Mouse (Mus musculus) layer of hippocampus, postnatal 14 days (tissue): ENCODE data around the gene Spock1. TPM values are rescaled to one million over a fixed set of nuclear protein-coding genes. Genes with fewer than 3 reads are reported as not detected.
"Not testable (repeated sequence)": the region's sequence is repeated elsewhere in the genome, so short reads cannot be mapped to it uniquely, and the experiment has no call there.

Source experiments
- DNase-seq, 2 experiments: peaks; one replicate each; pipeline ENCODE4 v3.0.0; 2021 to 2022; ENCODE audit warnings: low spot score in 2 of 2, mixed read lengths in 1 of 2
- total RNA-seq, 2 experiments: library from RNA; stranded (reverse); gene quantifications; 2 replicates each; pipeline ENCODE4 v1.2.3; 2021

Gene Spock1
- total RNA-seq, 2 experiments from 2014 or later = 266 to 276 TPM

- no peak for DNase-seq
These were observed 385.8 kb downstream of the Spock1 start for GRCm38 (mm10) chr13:57522319-57522718.

- DNase-seq = peak in 1 of 2 experiments; percentile 39
These were observed 387.0 kb downstream of the Spock1 start for GRCm38 (mm10) chr13:57521152-57521551.

DNA sequence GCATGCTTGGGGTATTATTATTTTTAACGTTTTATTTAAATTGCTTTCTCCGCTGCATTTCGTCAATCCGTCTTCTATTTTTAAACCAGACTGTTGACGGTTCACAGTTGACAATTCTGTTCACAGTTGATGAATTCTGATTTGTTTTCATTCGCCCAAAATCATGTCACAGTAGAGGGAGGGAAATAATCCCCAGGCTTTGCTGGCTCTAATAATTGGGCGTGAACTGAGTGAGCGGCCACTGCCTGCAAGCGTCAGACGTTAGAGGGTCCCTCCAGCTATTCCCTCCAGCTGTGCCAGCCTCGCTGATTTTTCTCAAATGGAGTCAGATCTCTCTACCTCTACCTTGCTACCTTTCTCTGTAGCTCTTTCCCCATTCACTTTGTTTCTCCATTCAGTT, 388.3 kb downstream of the Spock1 start:
- DNase-seq = peak in 1 of 2 experiments; percentile 24

DNA sequence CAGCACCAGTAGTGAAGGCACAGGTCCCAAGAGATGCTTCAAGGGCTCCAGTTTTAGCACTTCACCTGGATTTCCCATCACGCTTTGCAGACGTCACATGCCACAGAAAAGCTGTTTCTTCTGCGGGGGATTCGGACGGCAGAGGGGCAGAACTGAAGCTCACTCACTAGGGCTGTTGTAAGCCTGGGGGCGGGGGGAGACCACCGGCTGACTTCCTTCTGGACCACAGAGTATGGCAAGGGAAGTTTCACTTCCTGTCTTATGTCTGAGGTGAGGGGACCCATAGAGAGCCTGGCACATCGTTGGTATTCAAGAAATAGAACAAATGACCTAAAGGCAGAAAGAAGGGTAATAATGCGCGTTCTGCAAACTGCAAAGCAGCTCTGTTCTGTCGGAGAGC, 392.4 kb downstream of the Spock1 start:
- DNase-seq = no peak

DNA sequence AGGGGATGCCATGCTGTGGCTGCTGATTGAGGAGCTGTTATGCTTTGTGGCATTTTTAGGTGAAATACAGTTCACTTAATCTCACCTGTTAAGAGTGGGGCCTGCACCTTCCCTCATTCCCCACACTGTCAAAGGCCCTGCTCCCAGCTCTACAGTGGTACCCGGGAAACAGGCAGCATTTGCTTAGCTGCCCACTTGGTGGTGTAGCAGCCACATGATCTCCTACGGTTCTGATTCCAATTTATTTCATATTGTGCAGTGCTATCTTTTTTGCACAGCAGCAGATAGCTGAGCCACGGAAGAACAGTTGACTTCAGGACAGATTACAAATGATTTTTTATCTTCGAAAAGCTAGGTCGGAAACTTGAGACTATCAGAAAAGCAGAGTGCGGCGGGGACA, 406.6 kb downstream of the Spock1 start:
- peak in 1 of 2 experiments; percentile 30 for DNase-seq

GRCm38 (mm10) chr13:57496778-57497177, 411.4 kb downstream of the Spock1 start:
- no peak for DNase-seq

DNA sequence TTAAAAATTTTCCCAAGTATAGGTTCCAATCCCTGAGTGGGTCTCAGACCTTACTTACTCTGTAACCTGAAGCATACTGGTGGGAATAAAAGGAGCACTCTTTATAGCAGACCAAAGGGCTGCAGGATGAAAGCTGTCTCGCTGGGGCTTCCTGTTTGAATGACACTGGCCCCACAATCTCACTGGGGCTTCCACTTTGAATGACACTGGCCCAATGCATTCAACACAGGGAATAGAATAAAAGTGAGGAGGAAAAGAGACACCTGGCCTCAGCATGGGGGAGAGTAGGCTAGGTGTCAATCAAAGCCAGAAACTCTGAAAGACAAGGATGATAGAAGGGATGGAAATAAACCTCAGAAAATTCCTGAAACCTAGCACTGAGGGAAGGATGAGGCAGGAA, 413.3 kb downstream of the Spock1 start:
- DNase-seq = no peak

- peak; percentile 10 to 24 for DNase-seq
These were observed 419.2 kb downstream of the Spock1 start for GRCm38 (mm10) chr13:57488926-57489325.

GRCm38 (mm10) chr13:57484426-57485168, 423.5 kb downstream of the Spock1 start:
- no peak for DNase-seq

DNA sequence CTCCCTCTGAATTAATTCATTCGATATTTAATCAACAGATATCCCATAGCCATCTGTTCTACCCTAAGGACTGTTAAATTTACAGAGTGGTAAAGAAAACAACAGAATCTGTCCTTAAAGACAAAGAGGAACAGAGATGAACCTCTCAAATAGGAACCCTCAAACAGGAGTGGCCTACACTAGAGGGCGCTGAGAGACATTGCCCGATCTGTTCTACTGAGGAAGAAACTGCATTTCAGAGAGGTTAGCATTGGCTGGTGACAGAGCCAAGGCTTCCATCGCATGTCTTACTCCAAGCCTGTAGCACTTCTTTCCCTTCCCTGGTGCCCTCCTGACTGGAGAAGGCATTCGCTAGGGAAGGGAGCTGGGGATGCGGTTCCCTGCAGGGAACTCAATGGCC, 431.4 kb downstream of the Spock1 start:
- DNase-seq = peak in 1 of 2 experiments; percentile 58

DNA sequence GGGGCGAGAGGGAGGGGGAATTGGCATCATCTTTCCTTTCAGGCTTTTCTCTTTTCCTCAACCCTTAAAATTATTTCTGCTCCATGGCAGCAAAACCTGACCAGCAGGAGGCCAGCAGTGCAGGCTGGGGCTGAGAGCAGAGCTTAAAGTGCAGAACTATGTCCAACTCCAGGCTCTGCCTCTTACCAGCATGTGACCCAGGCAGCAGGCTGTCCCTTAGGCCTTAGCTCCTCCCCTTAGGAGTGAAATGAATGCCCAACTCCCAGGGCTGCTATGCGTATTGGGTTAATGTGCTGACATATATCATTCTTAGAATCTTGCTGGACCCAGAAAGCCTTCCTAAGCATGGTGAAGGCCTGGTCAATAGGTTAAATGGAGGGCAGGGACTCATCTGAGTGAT, 434.1 kb downstream of the Spock1 start:
- no peak for DNase-seq

DNA sequence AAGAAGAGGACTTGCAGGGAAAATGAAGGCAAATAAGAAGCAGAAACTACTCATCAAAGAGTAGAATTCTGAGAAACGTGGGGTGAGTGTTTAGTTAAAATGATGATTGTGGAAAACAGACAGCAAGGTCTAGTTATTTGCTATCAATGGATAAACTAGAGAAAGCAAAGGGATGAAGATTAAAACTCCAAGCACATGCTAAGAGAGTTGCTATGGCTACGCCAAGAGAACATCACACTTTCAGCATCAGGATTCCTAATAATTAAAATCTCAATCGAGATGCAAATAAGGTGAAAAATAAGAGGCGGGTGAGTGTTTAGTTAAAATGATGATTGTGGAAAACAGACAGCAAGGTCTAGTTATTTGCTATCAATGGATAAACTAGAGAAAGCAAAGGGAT, 437.2 kb downstream of the Spock1 start:
- DNase-seq = not testable (repeated sequence)

DNA sequence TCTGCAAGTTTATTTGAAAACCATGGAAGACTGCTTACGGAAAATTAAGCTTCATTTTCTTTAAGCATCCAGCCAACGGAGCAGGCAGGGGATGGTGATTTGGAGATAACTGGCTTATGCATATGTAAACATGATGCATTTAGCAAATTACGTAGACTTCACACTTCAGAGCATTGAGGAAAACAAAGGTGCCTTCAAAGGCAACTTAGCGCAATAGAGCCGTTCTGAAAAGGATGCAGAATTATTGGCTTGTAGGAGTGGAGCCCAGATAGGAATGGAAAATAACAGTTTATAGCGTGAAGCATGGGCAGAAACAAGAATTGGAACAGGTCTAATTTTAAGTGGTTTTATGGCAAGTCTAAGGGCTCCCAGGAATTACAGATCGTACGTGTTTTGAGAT, 448.2 kb downstream of the Spock1 start:
- no peak for DNase-seq

DNA sequence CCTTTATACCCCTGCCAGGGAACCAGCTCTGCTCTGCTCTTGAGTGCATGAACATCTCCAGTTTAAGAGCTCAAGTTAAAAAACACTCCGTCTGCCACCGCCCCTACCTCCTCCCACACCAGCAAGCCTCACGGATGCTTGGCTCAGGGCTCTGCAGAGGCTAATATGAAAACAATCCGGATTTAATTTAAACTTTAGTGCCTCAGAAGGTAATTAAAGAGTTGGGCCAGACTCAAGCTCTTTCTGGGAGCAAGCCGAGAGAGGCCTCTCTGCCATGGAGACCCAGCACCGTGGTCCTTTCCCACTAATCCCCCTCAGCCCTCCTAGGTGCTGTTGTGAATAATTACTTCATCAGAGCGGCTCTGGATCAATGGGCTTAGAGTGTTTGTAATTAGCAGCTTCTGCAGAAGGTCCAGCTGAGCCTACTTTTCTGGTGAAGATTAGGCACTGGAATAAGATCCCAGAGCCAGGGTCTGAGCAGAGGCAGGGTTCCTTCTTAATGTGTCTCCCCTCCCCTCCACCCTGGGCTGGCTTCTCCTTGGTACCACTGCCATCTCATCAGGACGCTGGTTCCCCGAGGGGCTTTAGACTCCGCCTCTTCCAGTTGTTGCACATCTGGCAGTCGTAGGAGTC, 457.8 kb downstream of the Spock1 start:
- DNase-seq = peak in 1 of 2 experiments; percentile 20

GRCm38 (mm10) chr13:57448906-57449305, 459.2 kb downstream of the Spock1 start:
- DNase-seq = no peak

- no peak for DNase-seq
These were observed 463.2 kb downstream of the Spock1 start for GRCm38 (mm10) chr13:57444977-57445376.

DNA sequence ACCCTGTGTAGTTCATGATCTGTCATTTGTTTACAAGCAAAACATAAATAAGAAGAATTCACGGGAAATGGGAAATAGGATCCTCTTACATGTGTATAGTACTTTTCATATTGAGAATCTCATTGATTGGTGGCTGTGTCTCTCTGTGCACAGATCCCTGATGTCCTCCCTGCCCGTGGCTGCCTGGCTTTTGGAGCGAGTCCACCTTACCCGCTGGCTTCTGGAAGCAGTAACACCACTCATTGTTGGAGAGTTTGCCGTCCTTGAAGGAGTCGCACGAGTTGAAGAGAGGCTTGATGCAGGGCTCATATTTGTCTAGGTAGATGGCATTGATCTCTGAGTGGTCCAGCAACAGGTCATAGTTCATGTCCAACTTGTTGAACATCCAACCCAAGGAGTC, 468.0 kb downstream of the Spock1 start:
- DNase-seq = no peak

DNA sequence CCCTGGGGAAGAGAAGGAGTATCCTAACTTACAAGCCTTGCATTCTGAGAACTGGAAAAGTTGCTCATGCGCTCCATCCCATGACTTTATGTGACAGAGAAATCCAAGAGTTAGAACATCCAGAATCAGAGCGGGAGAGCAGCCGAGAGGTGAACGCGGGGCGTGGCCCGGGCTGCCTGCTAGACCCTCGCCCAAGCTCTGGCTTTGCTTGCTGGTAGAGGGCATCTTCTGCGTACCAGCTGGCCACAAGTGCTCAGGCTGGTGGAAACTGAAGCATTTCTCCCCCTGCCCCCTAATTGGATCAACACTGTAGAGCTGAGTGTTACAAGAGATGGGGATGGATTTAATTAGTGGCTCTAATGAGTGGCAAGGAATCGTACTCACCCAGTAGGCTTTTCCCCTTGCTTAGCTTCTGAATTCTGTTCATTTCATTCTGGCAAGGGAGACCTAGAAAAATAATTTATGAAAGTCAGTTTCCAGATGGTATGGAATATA, 472.4 kb downstream of the Spock1 start:
- no peak for DNase-seq

DNA sequence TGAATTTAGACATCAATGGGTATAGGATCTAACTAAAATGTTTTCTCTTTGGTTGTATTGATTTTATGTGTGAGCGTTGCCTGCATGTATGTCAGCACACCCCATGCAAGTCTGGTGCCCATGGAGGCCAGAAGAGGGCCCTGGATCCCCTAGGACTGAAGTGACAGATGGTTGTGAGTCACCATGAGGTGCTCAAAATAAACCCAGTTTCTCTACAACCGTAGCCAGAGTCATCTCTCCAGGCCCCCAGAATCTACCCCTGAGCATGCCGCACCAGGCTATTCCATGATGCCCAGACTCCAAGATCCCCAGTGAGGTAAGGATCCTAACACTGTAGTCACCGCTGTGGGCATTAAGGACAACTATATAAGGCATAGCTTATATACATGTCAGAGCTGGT, 474.3 kb downstream of the Spock1 start:
- no peak for DNase-seq

GRCm38 (mm10) chr13:57431815-57432214, 476.3 kb downstream of the Spock1 start:
- DNase-seq = no peak

DNA sequence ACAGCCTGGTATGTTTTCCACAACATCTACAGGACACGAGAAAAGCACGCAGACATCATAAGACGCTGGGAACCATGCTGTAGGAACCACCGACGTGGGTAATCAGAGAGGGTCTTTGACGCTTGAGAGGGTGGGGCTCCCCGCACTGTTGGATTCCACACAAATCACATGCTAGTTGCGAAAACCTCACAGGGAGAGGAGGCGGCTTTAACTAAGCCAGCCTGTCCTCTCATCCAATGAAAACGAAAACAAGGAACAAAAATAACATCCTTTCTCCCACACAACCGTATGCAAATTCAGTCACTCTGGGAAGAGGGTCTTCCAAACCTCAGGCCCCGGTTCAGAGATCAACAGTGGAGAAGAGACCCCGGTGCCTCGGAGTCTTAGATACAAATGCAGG, 479.3 kb downstream of the Spock1 start:
- no peak for DNase-seq

GRCm38 (mm10) chr13:57418781-57419180, 489.4 kb downstream of the Spock1 start:
- DNase-seq = no peak

- DNase-seq = no peak
These were observed 493.4 kb downstream of the Spock1 start for GRCm38 (mm10) chr13:57414716-57415115.
